Mouse (Mus musculus): ENCODE data around the gene Clec3b.

DNA sequence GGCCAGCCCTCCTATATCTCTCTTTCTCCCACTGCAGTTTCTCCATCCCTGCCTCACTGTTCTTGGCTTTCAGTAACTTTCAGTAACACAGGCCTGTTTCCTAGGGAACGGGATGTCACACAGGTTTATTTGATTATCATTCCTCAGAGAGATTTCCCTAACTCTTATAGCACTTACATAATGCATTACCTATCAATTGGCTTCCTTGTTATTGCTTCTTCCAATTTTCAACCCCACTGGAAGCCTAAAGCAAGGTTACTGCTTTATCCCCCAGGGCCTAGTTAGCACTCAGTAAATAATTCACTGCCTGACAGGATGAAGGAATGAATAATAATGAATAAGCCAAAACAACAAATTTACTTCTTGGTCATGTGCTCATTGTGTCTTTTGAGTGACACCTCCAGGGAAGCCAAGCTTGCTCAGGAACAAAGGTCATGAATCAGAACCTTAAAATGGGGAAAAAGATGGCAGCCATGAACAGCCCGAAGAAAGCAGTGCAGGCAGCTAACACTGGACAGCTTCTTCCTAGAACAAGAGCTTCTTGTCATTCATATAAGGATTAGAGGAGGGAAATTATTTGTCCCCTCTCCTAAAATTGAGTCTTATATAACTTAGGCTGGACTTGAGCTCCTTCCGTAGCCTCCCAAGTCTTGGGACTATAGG, 15.2 kb downstream of the Clec3b start:
- TF ChIP-seq CTCF (IDR thresholded peaks at IDR 0.05; ENCODE audit: low read depth, low read length) (no peak), GATA1 (IDR thresholded peaks at IDR 0.05; ENCODE audit: borderline replicate concordance, low read length) (no peak), POLR2AphosphoS5 (IDR thresholded peaks at IDR 0.05; ENCODE audit: insufficient replicate concordance, low read depth, low read length) (no peak)

All from G1E (cell line).